Mouse (Mus musculus): ENCODE data around the gene Polr3gl.
"Not testable (repeated sequence)": the region's sequence is repeated elsewhere in the genome, so short reads cannot be mapped to it uniquely, and the experiment has no call there.

The Polr3gl gene

DNA sequence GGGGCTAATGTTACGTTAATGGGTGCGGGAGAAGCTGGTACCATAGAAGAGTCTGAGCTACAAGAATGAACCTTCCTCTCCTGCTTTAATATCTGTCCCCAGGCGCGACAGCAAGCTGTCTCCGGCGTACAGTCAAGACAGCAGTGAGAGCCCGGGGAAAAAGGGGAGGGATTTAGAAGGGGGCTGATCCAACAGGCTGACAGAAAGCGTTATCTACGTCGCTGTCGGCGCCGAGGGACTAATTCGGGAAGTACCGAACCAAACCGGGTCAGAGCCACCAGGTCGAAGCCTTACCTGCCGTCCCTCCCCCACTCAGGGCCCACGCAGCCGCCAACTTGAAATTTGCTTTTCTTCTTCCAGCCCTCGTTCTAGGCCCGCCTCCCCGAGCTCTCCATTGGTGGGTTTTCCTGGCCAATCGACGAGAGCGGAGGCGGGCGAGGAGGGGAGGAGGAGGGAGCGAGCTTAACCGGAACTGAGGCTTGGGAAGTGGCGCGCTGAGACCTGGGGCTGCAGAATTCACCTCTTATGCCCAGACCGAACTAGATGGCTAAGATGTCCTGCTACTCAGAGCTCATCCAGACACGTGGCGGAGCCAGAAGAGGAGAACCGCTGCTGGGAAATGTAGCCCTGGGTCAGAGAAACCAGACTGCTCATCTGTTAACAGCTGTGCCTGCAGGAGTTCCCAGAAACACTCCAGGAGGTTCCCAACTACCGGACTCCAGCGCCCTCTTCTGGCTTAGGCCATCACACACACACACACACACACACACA is at the start of gene Polr3gl:
Polr3gl (minus strand) TSS at position 392 of the 771 bp plus-strand sequence.
- DNase-seq (ENCODE audit: low spot score), result peak; percentile 91

DNA sequence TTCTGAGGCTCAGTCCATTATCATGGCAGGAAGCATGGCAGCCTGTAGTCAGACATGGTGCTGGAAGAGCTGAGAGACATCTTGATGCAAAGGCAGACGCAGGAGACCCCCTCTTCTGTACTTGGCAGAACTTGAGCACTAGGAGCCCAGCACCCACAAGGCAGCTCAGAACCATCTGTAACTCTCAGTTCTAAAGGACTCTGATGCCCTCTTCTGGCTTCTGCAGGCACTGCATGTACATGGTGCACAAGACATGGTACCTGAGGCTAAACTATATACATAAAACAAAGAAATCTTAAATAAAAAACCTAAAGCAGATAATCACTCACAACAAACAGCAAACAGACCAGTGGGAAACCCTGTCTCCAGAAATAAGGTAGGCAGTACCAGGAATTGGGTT is 45.2 kb upstream of the Polr3gl start:
- DNase-seq (ENCODE audit: low spot score), result peak; percentile 61

DNA sequence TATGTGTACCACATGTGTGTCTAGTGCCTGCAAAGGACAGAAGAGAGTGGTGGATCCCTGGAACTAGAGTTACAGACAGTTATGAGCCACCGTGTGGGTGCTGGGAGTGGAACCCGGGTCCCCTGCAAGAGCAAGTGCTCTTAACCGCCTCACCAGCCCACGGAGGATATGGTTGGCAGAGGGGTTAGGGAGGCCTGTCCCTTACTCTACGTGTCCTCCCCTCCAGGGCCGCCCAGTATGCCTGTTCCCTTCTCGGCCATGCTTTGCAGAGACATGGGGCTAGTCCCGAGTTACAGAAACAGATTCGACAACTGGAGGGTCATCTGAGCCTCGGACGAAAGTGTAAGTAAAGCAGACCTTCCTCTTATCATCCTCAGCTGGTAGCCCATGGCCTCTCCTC is 42.5 kb upstream of the Polr3gl start:
- DNase-seq (ENCODE audit: low spot score), result no peak

DNA sequence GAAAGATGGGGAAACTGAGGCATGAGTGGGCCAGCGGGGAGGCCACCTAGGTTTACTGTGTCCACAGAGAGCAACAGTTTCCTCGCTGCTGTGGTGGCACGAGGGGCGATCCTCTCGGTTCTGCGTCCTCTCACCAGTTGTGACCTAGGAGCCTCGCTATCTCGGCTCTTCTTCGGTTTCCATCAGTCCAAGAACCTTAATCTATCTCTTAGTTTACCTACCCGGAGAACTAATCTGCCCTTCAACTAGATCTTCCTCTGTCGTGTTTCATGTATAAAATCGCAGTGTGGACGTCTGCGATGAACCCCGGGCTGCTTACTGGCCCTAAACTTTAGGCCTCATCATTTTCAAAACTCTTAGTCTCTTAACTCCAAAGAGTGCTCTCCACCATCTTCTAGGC is 41.9 kb upstream of the Polr3gl start:
- DNase-seq (ENCODE audit: low spot score), result no peak

DNA sequence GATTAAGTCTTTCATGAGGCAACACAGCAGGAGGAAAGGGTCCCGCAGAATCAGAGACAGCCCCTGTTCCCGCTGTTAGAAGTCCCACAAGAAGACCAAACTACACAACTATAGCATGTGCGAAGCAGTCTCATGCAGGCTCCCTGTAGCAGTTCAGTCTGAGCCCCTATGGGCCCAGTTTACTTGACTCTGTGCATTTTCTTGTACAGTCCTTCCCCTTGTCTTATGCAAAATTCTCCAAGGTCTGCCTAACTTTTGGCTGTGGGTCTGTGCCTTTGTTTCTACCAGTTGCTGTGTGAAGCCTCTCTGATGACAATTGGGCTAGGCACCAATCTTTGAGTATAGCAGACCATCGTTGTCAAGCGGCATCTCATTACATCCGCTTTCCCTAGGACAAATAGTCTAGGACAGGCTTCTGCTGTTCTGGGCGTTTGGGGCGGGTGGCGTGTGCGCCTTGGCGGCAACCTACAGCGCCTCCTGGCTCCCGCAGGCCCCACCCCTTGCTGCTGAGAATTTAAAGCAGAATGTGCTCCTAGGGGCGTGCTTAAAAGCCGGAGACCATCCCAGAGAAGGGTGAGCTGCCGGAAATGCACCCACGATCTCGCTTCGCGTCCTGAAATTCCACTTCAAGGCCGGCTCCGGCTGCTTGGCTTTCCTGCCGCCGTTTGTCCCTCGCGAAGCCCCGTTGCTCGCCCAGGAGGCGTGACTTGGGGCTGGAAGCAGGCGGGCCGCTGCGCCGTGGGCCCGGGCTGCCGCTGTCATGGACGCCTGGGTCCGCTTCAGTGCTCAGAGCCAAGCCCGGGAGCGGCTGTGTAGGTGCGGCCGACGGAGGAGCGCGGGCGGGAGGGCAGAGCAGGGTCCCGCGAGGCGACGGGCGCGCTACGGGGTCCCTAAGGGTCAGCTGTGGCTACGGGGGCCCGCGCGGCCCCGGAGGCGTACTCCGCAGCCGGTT is 41.2 kb upstream of the Polr3gl start, which contains the start of the genes Pex11b and Gm42957:
Pex11b (plus strand) TSS at position 449 of the 952 bp plus-strand sequence.
Gm42957 (plus strand) TSS at position 547 of the 952 bp plus-strand sequence.
- DNase-seq (ENCODE audit: low spot score), result peak; percentile 78

DNA sequence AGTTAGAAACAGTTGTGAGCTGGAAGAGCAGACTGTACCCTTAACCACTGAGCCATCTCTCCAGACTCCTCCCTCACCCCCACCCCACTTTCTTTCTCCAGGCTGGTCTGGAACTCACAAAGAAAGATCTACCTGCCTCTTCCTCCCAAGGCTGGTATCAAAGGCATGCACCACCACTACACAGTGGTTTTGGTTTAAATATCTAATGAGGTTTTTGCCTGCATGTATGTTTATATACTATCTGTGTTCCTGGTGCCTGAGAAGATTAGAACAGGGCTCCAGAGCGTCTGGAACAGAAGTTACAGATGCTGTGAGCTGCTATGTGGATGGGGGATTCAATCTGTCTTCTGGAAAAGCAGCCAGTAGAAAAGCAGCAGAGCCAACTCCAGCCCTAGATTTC is 40.0 kb upstream of the Polr3gl start:
- no peak for DNase-seq (ENCODE audit: low spot score)

DNA sequence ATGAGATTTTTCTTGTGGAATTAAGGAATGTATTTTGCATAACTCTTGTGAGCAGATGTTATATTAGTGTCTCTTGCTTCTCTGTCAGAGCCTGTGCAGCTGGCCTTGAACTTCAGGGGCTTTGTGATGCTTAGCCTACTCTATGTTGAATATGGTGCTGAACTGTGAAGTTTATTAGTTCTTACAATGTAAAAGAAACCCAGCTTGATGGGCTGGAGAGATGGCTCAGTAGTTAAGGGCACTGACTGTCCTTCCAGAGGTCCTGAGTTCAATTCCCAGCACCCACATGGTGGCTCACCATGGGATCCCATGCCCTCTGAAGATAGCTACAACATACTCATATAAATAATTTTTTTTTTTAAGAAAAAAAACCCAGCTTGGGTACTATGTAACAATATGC is 38.1 kb upstream of the Polr3gl start:
- DNase-seq (ENCODE audit: low spot score), result no peak

DNA sequence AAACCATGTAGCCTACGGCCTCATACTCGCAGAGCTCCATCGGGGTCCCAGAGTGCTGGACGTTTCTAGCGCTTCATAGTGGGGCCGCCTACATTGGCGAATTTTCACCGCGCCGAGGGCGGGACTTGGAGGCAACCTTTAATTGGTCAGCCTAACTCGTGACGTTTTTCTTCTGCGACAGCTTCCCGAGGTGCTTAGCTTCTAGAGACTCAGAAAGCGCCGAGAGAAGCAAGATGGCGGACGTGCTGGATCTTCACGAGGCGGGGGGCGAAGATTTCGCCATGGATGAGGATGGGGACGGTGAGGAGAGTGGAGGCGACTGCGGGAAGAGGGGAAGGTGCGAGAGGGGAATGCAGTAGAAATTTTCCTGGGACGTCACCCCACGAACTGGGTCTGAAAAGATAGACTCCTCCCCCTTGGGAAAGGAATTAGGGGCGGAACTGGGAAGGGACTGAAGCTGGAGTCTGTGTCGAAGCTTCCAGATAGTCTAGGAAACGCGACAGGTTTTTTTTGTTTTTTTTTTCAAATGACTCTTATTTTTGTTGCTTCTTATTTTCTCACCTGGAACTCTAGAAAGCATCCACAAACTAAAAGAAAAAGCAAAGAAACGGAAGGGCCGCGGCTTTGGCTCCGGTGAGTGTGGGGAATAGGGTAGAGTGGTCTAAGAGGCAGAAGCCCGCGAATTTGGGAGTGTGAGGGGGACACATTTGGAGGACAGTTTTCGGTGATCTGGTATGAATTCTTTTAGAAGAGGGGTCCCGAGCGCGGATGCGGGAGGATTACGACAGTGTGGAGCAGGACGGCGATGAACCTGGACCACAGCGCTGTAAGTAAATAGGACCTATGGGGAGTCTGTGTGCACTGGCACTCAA is 36.0 kb upstream of the Polr3gl start, which contains the start of gene Rbm8a:
Rbm8a (plus strand) TSS at position 205 of the 872 bp plus-strand sequence.
- peak; percentile 100 for DNase-seq (ENCODE audit: low spot score)

DNA sequence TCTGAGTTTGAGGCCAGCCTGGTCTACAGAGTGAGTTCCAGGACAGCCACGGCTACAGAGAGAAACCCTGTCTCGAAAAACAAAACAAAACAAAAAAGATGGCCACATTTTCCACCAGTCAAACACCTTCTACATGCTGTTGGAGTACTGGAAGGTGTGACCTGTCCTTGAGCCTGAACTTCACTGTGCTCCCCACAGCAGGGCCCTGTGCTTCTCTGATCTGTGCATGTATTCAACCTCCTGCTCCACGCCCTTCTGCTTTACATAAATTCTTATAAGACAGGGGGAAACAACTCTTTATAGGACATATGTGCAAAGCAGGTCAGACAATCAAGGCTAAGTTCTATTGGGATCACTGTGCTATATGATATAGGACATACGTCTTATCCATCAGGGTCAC is 29.2 kb upstream of the Polr3gl start:
- DNase-seq (ENCODE audit: low spot score), result no peak

DNA sequence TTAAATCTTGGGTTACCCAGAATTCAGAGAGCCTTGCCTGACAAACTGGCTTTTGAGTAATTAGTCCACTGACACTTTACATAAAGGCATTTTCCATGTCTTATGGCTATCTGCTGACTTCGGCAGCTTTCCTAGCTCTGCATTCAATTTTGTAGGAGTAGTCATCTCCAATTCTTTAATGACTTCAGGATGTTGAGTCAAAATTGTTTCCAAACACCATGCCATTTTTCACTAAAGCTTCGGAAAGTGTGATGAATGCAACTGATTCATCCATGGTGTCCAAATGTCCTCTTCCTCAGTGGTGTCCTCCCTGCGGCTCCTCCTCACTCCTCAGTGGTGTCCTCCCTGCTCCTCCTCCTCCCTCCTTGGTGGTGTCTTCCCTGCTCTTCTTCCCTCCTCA is 24.0 kb upstream of the Polr3gl start:
- no peak for DNase-seq (ENCODE audit: low spot score)

DNA sequence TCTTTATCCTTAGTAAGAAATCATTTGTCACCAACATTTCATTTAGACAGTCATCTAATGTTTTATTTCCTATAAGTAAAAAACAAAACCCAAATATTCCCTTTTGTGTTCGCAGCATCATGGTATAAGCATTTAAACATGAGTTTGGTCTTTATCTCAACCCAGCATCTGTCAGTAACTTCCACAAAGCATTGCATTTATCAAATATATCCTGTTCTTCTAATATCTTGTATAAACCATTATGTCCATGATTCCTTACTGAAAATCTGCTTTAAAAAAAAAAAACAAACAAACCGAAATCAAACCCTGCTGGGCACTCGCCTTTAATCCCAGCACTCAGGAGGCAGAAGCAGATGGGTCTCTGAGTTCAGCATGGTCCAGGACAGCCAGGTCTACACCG is 12.6 kb upstream of the Polr3gl start:
- DNase-seq (ENCODE audit: low spot score), result no peak

DNA sequence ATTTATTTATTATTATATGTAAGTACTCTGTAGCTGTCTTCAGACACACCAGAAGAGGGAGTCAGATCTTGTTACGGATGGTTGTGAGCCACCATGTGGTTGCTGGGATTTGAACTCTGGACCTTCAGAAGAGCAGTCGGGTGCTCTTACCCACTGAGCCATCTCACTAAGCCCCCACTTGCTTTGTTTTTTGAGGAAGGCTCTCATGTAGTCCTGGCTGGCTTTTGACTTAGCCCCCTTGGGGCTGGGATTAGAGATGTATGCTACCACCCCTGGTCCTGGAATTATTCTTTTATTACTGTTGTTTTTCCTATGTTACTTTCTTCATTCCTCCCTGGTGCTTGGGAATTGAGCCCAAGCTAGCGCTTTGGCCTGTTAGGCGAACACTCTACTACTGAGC is 12.0 kb upstream of the Polr3gl start:
- DNase-seq (ENCODE audit: low spot score), result not testable (repeated sequence)

DNA sequence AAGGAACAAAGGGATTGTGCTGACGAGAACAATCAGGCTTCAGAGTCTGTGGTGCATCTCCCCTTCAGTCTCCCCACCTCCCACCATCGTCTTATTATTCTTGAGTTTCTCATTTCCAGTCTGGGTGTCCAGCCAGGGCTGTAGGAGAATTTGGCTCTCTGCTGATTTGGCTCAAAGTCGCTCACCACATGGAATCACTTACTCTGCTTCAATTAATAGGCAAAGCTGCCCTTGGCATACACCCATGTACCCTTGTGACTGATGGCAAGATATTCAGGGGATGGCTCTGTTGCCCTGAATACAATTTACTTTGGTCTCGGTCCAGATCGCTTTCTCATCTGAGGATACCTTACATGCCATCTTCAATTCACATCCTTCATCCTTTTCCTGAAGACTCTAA is 9.3 kb upstream of the Polr3gl start:
- DNase-seq (ENCODE audit: low spot score), result no peak

DNA sequence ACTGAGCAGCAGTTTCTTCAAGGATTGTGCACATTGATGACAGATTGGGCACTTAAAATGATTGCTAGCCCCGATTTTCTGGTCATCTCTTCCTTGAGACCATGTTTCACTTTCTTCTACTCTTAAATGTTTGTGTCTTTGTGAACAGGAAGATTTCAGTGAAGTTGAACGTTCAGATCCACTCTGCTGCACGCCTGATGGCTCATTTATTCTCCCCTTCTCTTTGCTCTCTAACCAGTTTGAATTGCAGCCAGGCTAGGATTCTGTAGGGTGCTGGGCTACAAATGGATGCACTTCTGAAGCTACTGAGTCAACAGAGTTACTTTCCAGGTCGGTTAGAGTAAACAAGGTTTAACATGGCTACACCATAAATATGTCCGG is 8.7 kb upstream of the Polr3gl start:
- DNase-seq (ENCODE audit: low spot score), result no peak

DNA sequence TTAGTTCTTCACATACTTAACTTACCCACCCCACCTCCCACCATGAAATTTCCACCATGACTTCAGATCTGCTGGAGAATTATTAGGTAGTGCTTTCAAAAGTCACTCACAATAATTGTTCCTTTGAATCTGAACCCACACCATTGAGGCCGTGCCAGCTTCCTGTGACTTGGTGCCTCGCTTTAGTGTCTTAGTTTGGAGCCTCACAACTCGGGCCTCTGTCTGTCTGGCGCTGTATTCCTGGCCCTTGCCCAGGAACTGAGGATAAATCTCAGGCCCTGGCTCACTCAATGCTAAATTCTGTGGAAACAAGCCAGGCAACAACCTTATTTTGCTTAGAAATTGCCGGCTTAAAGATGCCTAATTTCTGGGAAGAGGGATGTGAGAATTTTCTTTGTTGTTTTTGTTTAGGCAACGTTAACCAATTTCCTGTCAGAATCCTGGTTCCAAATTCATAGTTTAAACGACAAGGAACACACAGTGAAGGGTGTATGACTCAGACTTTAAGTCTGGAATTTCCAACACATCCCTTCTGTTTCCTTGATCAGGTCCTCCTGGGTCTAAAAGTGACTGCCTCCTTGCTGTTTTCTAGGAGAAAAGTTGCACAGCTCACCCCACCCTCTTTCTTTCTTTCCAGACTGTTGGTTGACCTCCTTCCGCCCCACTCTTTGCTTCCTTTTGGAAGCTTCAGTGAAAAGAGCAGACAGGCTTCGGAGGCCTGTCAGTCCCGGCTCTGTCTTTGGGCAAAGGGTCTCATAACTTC is 8.1 kb upstream of the Polr3gl start:
- no peak for DNase-seq (ENCODE audit: low spot score)

DNA sequence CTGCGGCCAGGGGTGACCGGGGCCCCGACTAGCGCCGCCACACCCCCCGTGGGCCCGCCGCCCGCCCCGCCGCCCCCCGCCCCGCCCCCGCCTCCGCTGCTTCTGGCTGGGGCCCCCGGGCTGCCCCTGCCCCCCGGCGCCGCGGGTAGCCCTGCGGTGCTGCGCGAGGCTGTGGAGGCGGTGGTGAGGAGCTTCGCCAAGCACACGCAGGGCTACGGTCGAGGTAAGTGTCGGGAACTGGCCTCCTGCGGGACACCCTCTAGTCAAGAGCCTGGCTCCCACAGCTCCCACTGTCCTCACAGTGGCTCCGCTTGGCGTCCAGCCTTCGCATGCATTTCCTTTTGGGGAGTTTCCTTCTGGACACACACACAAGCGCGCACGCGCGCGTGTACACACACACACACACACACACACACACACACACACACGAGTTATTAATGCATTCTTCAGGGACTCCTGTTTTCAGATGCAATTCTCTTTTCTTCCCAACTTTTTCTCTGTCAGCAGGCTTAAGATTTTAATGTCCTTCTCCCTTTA is 7.3 kb upstream of the Polr3gl start:
- DNase-seq (ENCODE audit: low spot score), result peak; percentile 66

DNA sequence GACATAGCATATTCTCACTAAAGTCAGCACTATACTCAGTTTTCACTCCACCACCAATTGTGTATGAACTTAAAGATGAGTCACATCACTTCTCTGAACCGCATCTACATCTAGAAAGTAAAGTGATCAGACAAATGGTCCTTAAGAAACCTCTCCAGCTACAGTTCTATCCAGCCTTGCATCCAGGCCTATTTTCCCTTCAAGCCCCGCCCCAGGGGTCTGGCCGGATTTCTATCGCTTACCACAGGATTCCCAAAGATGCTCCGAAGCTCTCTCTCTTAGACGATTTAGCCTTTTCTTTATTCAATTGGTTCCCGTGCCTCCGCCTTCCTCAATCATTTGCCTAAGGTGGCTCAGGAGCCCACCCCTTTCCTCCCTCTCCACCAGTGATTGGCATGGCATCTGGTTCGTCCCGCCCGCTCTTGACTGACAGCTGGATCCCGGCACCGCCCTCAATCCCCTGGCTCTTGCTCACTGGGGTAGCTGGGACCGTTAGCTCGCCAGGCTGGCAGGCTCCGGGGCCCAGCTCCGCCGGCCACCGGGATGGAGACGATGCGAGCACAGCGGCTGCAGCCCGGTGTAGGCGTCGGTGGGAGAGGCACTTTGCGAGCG is 6.8 kb upstream of the Polr3gl start, which contains the start of gene Lix1l:
Lix1l (plus strand) TSS at position 511 of the 612 bp plus-strand sequence.
- peak; percentile 97 for DNase-seq (ENCODE audit: low spot score)

DNA sequence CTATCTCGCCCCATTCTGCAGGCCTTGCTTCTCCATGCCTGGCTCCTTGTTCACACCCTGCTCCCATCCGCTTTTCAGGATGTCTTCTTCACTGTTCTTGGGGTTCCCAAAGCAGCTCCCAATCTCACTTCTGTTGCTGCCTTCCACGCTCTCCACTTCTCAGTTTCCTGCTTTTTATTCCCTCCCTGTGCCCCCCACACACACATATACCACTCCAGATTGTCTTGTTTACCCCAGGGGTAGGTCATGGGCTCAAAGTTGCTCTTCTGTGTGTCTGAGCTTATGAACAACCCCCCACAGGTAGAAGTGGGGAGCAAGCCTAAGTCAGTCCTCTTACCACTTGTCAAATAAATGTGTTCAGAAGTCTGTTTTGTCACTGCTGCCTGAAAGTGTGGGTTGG is 5.4 kb upstream of the Polr3gl start:
- DNase-seq (ENCODE audit: low spot score), result no peak

DNA sequence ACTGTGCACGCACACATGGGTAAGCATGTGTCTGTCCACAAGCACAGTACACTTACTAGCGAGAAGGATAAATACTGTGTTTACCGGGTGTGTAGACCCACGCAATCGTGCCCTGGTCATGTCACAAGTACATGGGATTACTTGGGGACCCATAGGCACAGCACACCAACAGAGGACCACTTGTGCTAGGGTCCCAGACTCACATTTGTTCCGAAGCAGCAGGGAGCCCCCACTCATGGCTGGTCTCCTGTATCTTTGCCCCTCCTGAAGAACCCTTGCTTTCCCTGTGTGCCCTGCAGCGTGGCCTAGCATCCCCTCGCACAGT is 5.0 kb upstream of the Polr3gl start:
- peak; percentile 15 for DNase-seq (ENCODE audit: low spot score)
